ENCODE assay signal across 27 mouse cellular contexts in genomic region chr2:125968811-125969210, GRCm38 (mm10).
DNase-seq lines count a peak whose midpoint lies in the region; ATAC-seq and TF ChIP-seq lines count a peak whose summit lies in the region.
"Had no signal": no experiment of that assay in that cellular context is flagged by ENCODE, and none has a peak within 500 bp of the region (broad histone marks: within the 10 kb centered on the region; RNA-seq: fewer than 3 reads in every experiment).

No protein-coding gene starts in this region.

- no peaks in the 10 kb centered on the region for H3K4me1 ChIP-seq in liver, postnatal 0 days (ENCODE audit: insufficient read depth)
- no peaks in the 10 kb centered on the region for H3K4me1 ChIP-seq in liver, embryonic 11.5 days (replicated peaks; ENCODE audit: control insufficient read depth, insufficient read depth, low read length)
- H3K4me1 ChIP-seq: forebrain, embryonic 12.5 days had no signal

- no peaks in the 10 kb centered on the region for H3K9me3 ChIP-seq in liver, postnatal 0 days (ENCODE audit: low read length)
- H3K9me3 ChIP-seq in liver, embryonic 11.5 days (ENCODE audit: control insufficient read depth, low read length), result no peaks in the 10 kb centered on the region
- H3K9me3 ChIP-seq: embryonic facial prominence, embryonic 13.5 days; embryonic facial prominence, embryonic 15.5 days; forebrain, embryonic 10.5 days; forebrain, embryonic 12.5 days; G1E had no signal

- 63% methylated on average over 1 of the region's 1 CpGs for WGBS in liver, postnatal 0 days (ENCODE audit: insufficient replicate concordance)
- WGBS in liver, embryonic 11.5 days, result 84% methylated on average over 1 of the region's 1 CpGs

- no peak overlapping the region for H3K4me3 ChIP-seq in liver, postnatal 0 days (ENCODE audit: low read depth, low read length)
- H3K4me3 ChIP-seq in liver, embryonic 11.5 days (ENCODE audit: low read depth, low read length), result no peak overlapping the region
- H3K4me3 ChIP-seq: embryonic facial prominence, embryonic 13.5 days; embryonic facial prominence, embryonic 15.5 days; erythroblast, embryonic 14.5 days; forebrain, embryonic 10.5 days; forebrain, embryonic 12.5 days had no signal

- no peak for TF ChIP-seq CTCF in liver, postnatal 0 days (IDR thresholded peaks at IDR 0.05; ENCODE audit: low read depth)

- H3K27me3 ChIP-seq in liver, postnatal 0 days (ENCODE audit: insufficient read depth, low read length), result no peaks in the 10 kb centered on the region
- H3K27me3 ChIP-seq in liver, embryonic 11.5 days (replicated peaks; ENCODE audit: control insufficient read depth, insufficient read depth, low read length), result no peaks in the 10 kb centered on the region
- H3K27me3 ChIP-seq: CH12.LX; embryonic facial prominence, embryonic 13.5 days; embryonic facial prominence, embryonic 15.5 days; forebrain, embryonic 12.5 days; Patski had no signal

- no peak overlapping the region for H3K4me2 ChIP-seq in liver, postnatal 0 days (ENCODE audit: low read depth, low read length)
- H3K4me2 ChIP-seq in liver, embryonic 11.5 days, result no peak overlapping the region
- H3K4me2 ChIP-seq: embryonic facial prominence, embryonic 13.5 days; embryonic facial prominence, embryonic 15.5 days; forebrain, embryonic 12.5 days had no signal

- no peak for TF ChIP-seq EP300 in liver, postnatal 0 days (IDR thresholded peaks at IDR 0.05; ENCODE audit: low read depth)

- peak; percentile 49 for DNase-seq in adrenal gland, adult 2 months
- no peak for DNase-seq in adrenal gland, postnatal 25 days
- DNase-seq in adrenal gland, postnatal 36 days, result peak; percentile 23 to 35
- DNase-seq in adrenal gland, postnatal 10 days, result no peak
- no peak for DNase-seq in liver, postnatal 0 days
- no peak for DNase-seq in liver, embryonic 11.5 days (ENCODE audit: low spot score)
- DNase-seq: adrenal gland, postnatal 14 days; B cell, adult 2 months; cerebellum, adult 11 months; cerebellum, adult 18-20 months; cerebellum, adult 8-10 months; cerebellum, adult 9-11 months; cerebellum, postnatal 14 days; cerebellum, postnatal 36 days; embryo, embryonic 11 days had no signal

- H3K27ac ChIP-seq in liver, postnatal 0 days (ENCODE audit: low read depth), result no peak overlapping the region
- no peak overlapping the region for H3K27ac ChIP-seq in liver, embryonic 11.5 days (ENCODE audit: low read depth, low read length)
- H3K27ac ChIP-seq: embryonic facial prominence, embryonic 13.5 days; embryonic facial prominence, embryonic 15.5 days; forebrain, embryonic 10.5 days; forebrain, embryonic 12.5 days had no signal

- H3K36me3 ChIP-seq in liver, postnatal 0 days (replicated peaks; ENCODE audit: insufficient read depth, low read length), result no peaks in the 10 kb centered on the region
- no peaks in the 10 kb centered on the region for H3K36me3 ChIP-seq in liver, embryonic 11.5 days (ENCODE audit: control insufficient read depth, insufficient read depth, low read length)
- H3K36me3 ChIP-seq: embryonic facial prominence, embryonic 13.5 days; embryonic facial prominence, embryonic 15.5 days; forebrain, embryonic 10.5 days; forebrain, embryonic 12.5 days had no signal

- no peak overlapping the region for H3K9ac ChIP-seq in liver, postnatal 0 days (replicated peaks)
- no peak overlapping the region for H3K9ac ChIP-seq in liver, embryonic 11.5 days (ENCODE audit: low read depth, low read length)
- H3K9ac ChIP-seq: embryonic facial prominence, embryonic 13.5 days; embryonic facial prominence, embryonic 15.5 days; forebrain, embryonic 12.5 days had no signal

- peak; percentile 40; the same call in 1 of the 2 replicates for ATAC-seq in liver, postnatal 0 days
- ATAC-seq in liver, embryonic 11.5 days (replicated peaks; ENCODE audit: low FRiP score), result no peak
- ATAC-seq: activated CD4-positive, CD25-positive, alpha-beta regulatory T cell, adult 4 months; CD4-positive, CD25-positive, alpha-beta regulatory T cell, adult 4 months; forebrain, embryonic 14.5 days; forebrain, embryonic 16.5 days; Patski had no signal

Comparison
In these comparisons a context has a peak if more than half of its experiments do, and no peak if none do; other contexts are left out.
1. DNase-seq: peak in adrenal gland, adult 2 months (single experiment) and adrenal gland, postnatal 36 days (2 of 2); none in adrenal gland, postnatal 25 days (single experiment), adrenal gland, postnatal 10 days (single experiment), liver, postnatal 0 days (single experiment) and liver, embryonic 11.5 days (single experiment).